9 mouse cellular contexts compared by ENCODE assay signal in the genomic region with DNA sequence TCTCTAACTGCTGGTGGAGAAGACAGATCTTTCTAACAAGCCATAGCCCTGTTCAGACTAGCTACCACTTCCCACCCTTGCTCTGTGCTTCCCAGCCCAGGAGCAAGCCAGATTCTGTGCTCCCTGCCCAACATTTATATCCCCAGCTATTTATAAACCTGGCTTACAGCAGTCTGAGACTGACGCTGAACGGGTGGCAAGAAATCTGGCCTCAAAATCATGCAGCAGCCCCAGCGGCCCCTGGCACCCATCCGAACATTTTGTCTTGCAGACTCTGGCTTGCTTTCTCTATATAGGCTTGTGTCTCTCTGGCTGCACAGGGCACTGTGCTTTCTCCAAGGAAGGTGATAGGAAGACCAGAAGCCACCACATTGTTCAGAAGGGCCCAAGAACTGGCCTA. TPM values are rescaled to one million over a fixed set of nuclear protein-coding genes. Genes with fewer than 3 reads are reported as not detected.
A peak's percentile ranks its signal among the peaks of the same experiment; 100 is the strongest.
DNase-seq lines count a peak whose midpoint lies in the region; ATAC-seq and TF ChIP-seq lines count a peak whose summit lies in the region.
"Had no signal": no experiment of that assay in that cellular context is flagged by ENCODE, and none has a peak within 500 bp of the region (broad histone marks: within the 10 kb centered on the region; RNA-seq: fewer than 3 reads in every experiment).

No protein-coding gene starts in this region.

- H3K4me2 ChIP-seq in lung, postnatal 0 days (replicated peaks; ENCODE audit: low read depth, low read length) = no peak overlapping the region
- no peak overlapping the region for H3K4me2 ChIP-seq in heart, postnatal 0 days (ENCODE audit: low read depth, low read length)
- no peak overlapping the region for H3K4me2 ChIP-seq in intestine, embryonic 16.5 days (ENCODE audit: low read depth, low read length)
- H3K4me2 ChIP-seq: liver, embryonic 13.5 days had no signal

- no peak overlapping the region for H3K27ac ChIP-seq in lung, postnatal 0 days (ENCODE audit: low read length)
- peak overlapping the region; percentile 78 for H3K27ac ChIP-seq in heart, postnatal 0 days (ENCODE audit: low read depth)
- H3K27ac ChIP-seq in intestine, embryonic 16.5 days (ENCODE audit: low read length) = no peak overlapping the region
- H3K27ac ChIP-seq: liver, embryonic 13.5 days had no signal

- H3K9me3 ChIP-seq in lung, postnatal 0 days (ENCODE audit: low read length) = no peaks in the 10 kb centered on the region
- no peaks in the 10 kb centered on the region for H3K9me3 ChIP-seq in heart, postnatal 0 days (replicated peaks; ENCODE audit: control insufficient read depth, low read length)
- no peaks in the 10 kb centered on the region for H3K9me3 ChIP-seq in intestine, embryonic 16.5 days (ENCODE audit: control insufficient read depth, low read length)
- H3K9me3 ChIP-seq: liver, embryonic 13.5 days had no signal

- TF ChIP-seq CTCF in lung, postnatal 0 days (IDR thresholded peaks at IDR 0.05) = no peak
- TF ChIP-seq CTCF in heart, postnatal 0 days (IDR thresholded peaks at IDR 0.05; ENCODE audit: low read depth) = no peak

- no peaks in the 10 kb centered on the region for H3K4me1 ChIP-seq in lung, postnatal 0 days (ENCODE audit: insufficient read depth, low read depth, low read length)
- H3K4me1 ChIP-seq in heart, postnatal 0 days (ENCODE audit: control insufficient read depth, insufficient read depth) = peaks cover 28% of the 10 kb centered on the region
- H3K4me1 ChIP-seq in intestine, embryonic 16.5 days (ENCODE audit: control insufficient read depth, insufficient read depth, low read length) = peaks cover 9% of the 10 kb centered on the region

- 69% methylated on average over 4 of the region's 4 CpGs for WGBS in lung, postnatal 0 days
- WGBS in heart, postnatal 0 days = 39% methylated on average over 4 of the region's 4 CpGs
- WGBS in intestine, embryonic 16.5 days = 71% methylated on average over 4 of the region's 4 CpGs

- H3K9ac ChIP-seq in lung, postnatal 0 days (replicated peaks; ENCODE audit: low read depth) = no peak overlapping the region
- H3K9ac ChIP-seq in heart, postnatal 0 days (replicated peaks; ENCODE audit: low read depth, low read length) = no peak overlapping the region
- H3K9ac ChIP-seq in intestine, embryonic 16.5 days (ENCODE audit: low read depth, low read length) = no peak overlapping the region
- H3K9ac ChIP-seq: liver, embryonic 13.5 days had no signal

- no peaks in the 10 kb centered on the region for H3K27me3 ChIP-seq in lung, postnatal 0 days (replicated peaks; ENCODE audit: insufficient read depth, low read length)
- no peaks in the 10 kb centered on the region for H3K27me3 ChIP-seq in heart, postnatal 0 days (ENCODE audit: control insufficient read depth, insufficient read depth, low read length)
- no peaks in the 10 kb centered on the region for H3K27me3 ChIP-seq in intestine, embryonic 16.5 days (replicated peaks; ENCODE audit: control insufficient read depth, insufficient read depth, low read length)

- no peak for ATAC-seq in lung, postnatal 0 days
- ATAC-seq in heart, postnatal 0 days (ENCODE audit: insufficient read depth, low read depth) = peak; percentile 69
- no peak for ATAC-seq in intestine, embryonic 16.5 days

- TF ChIP-seq EP300 in lung, postnatal 0 days (IDR thresholded peaks at IDR 0.05) = no peak
- TF ChIP-seq EP300 in heart, postnatal 0 days (IDR thresholded peaks at IDR 0.05; ENCODE audit: low read depth) = no peak

- no peaks in the 10 kb centered on the region for H3K36me3 ChIP-seq in lung, postnatal 0 days (ENCODE audit: insufficient read depth, low read length)
- no peaks in the 10 kb centered on the region for H3K36me3 ChIP-seq in heart, postnatal 0 days (replicated peaks; ENCODE audit: control insufficient read depth, insufficient read depth, low read length)
- no peaks in the 10 kb centered on the region for H3K36me3 ChIP-seq in intestine, embryonic 16.5 days (ENCODE audit: control insufficient read depth, insufficient read depth, low read length)
- H3K36me3 ChIP-seq: liver, embryonic 13.5 days had no signal

- peak; percentile 65 for DNase-seq in adrenal gland, postnatal 10 days
- no peak for DNase-seq in adrenal gland, adult (ENCODE audit: inconsistent age in 2 of 2, low spot score in 1 of 2)
- peak; percentile 39 for DNase-seq in lung, postnatal 10 days
- no peak for DNase-seq in lung, postnatal 0 days (ENCODE audit: low spot score)
- DNase-seq in heart, postnatal 0 days (ENCODE audit: low spot score) = peak; percentile 65
- peak; percentile 50 for DNase-seq in skeletal muscle tissue, adult 2 months (ENCODE audit: low read depth, low spot score)
- no peak for DNase-seq in spleen, adult 12 weeks (ENCODE audit: low spot score)
- DNase-seq: liver, embryonic 13.5 days had no signal

- H3K4me3 ChIP-seq in lung, postnatal 0 days (ENCODE audit: low read depth, low read length) = no peak overlapping the region
- H3K4me3 ChIP-seq in heart, postnatal 0 days (ENCODE audit: low read depth, low read length) = no peak overlapping the region
- no peak overlapping the region for H3K4me3 ChIP-seq in intestine, embryonic 16.5 days (ENCODE audit: low read length)
- H3K4me3 ChIP-seq: liver, embryonic 13.5 days had no signal

RNA-seq across cellular contexts. Expression of gene Ksr1, which starts 45.0 kb away (rescaled TPM):
- total RNA-seq in adrenal gland, postnatal 10 days (2021) = 10 to 100 TPM; 12.0 to 17.3 TPM
- 2.3 TPM in 2 replicates for polyA plus RNA-seq in lung, postnatal 0 days (2015; fragmentation: Nextera tagmentation; extraction: Ambion mirVana)
- total RNA-seq in heart, postnatal 0 days (2014; rRNA removed; ENCODE audit: low replicate concordance) = 7.7 and 15.2 TPM in 2 replicates
- 1.3 and 1.5 TPM in 2 replicates for polyA plus RNA-seq in heart, postnatal 0 days (2015; fragmentation: Nextera tagmentation; extraction: Ambion mirVana)
- 4.1 and 4.6 TPM in 2 replicates for polyA plus RNA-seq in intestine, embryonic 16.5 days (2015; fragmentation: Nextera tagmentation; extraction: Ambion mirVana)

Comparison
In these comparisons a context has a peak if more than half of its experiments do, and no peak if none do; other contexts are left out.
1. DNase-seq: peak in adrenal gland, postnatal 10 days (single experiment), lung, postnatal 10 days (single experiment), heart, postnatal 0 days (single experiment) and skeletal muscle tissue, adult 2 months (single experiment); none in adrenal gland, adult (0 of 2), lung, postnatal 0 days (single experiment) and spleen, adult 12 weeks (single experiment).